Mouse (Mus musculus) bone marrow macrophage, adult 2 months (primary cell): ENCODE data around the gene Bud23. TPM values are rescaled to one million over a fixed set of nuclear protein-coding genes. Genes with fewer than 3 reads are reported as not detected.
A peak's percentile ranks its signal among the peaks of the same experiment; 100 is the strongest.

Experiments
- H3K27ac ChIP-seq: 2 replicates; pipeline ENCODE4 v1.5.1; 2012; ENCODE audit warnings: low read depth, low read length; ENCODE audit not compliant: insufficient read depth
- H3K4me1 ChIP-seq: 2 replicates; pipeline ENCODE4 v1.6.1; 2012; ENCODE audit warnings: low read length; ENCODE audit not compliant: control insufficient read depth, insufficient read depth
- H3K4me3 ChIP-seq: 2 replicates; pipeline ENCODE4 v1.5.1; 2012; ENCODE audit warnings: mild to moderate bottlenecking, low read length, moderate library complexity; ENCODE audit not compliant: insufficient read depth
- CTCF ChIP-seq: IDR thresholded peaks from 2 replicates; pipeline ENCODE4 v1.5.1; 2012; ENCODE audit warnings: low read depth, mild to moderate bottlenecking, low read length, moderate library complexity
- POLR2A ChIP-seq: IDR thresholded peaks from 2 replicates; pipeline ENCODE4 v1.6.1; 2012; ENCODE audit warnings: mild to moderate bottlenecking, low read depth, low read length, borderline replicate concordance
- polyA plus RNA-seq: library from polyadenylated mRNA; stranded (reverse); fragments of >200 nt; gene quantifications from 2 replicates; pipeline ENCODE4 v1.2.4, GENCODE M21; 2012; ENCODE audit not compliant: missing spikeins, insufficient read depth, insufficient read length

Gene Bud23
- polyA plus RNA-seq, 1 experiment = 45.0 TPM

DNA sequence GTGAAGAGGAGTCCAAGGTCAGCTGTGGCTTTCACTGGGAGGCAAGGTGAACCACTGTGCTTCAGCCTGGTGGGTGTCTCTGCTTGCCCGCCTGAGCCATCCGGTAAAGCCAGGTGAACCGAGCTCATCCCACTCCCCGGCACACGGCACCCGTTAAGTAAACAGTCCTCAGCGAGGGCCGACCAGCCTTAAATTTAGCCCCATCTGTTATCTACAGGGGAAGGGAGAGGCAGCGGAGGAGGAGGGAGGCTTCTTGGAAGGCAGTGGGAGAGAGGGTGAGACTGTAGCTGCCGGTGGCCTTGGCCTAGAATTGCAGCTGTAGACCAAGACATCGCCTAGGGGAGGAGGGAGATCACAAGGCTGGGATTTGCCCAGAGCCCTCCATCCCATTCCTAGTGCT lies 24.0 kb downstream of the Bud23 start:
- no peaks in the 10 kb centered on the region; the same call in 1 of the 2 replicates for H3K4me1 ChIP-seq
- no peak overlapping the region for H3K27ac ChIP-seq
- H3K4me3 ChIP-seq = no peak overlapping the region
- TF ChIP-seq POLR2A (no peak), CTCF (no peak)

DNA sequence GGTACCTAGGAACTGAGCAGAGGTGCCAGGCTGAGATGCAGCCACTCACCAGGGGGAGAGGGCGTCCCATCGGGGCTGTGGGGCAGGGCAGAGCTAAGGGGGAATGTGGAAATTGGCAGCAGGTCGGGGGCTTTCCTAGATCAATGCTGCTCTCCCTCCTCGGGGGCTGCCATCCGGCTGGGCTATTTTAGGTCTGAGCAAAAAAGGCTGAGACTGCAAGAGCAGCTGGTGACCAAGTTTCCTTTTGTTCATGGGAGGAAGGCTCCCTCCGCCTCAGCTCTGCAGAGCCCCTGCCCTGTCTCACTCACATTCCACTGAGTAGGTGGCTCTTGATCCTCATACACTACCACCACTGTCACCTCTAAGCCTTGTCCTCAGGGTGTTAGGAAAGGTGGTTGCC lies 24.7 kb downstream of the Bud23 start:
- no peak overlapping the region for H3K27ac ChIP-seq
- TF ChIP-seq POLR2A = no peak
- TF ChIP-seq CTCF = no peak
- H3K4me3 ChIP-seq = no peak overlapping the region
- no peaks in the 10 kb centered on the region; the same call in 1 of the 2 replicates for H3K4me1 ChIP-seq

DNA sequence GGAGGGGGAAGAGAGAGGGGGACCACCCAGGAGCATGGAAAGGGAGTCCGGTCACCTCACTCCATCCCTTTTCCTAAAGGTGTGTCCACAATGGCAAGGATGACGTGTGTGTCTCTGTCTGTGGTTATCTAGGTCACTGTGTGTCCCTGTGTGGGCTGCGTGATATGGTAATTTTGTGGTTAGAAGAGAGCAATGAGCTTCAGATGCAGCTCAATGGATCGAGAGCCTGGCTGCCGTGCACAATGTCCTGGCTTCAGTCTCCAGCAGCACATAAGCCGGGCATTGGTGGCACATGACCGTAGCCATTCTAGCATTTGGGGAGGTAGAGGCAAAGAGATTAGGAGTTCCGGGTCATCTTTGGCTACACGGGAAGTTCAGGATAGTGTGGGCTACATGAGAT lies 25.2 kb downstream of the Bud23 start:
- Histone ChIP-seq H3K4me1 (no peaks in the 10 kb centered on the region; the same call in 1 of the 2 replicates), H3K4me3 (no peak overlapping the region), H3K27ac (no peak overlapping the region)
- TF ChIP-seq POLR2A = no peak
- TF ChIP-seq CTCF = no peak

DNA sequence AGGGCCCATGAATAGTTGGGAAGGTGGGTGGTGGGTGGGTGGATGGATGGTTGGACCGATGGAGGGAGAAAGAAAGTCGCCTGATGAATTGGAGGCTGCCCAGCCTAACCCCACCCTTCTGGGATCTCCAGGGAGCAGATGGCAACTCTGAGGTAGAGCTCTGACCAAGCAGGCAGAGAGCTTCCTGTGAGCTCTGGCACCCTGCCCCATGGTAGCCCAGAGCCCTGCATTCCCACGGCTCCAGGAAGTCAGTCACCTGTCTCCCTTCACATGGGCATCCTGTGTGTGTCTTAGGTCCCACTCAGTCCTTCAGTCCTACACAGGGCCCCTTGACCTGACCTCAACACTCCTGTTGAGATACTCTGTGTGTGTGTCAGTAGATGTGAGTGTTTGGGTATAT lies 26.8 kb downstream of the Bud23 start:
- H3K27ac ChIP-seq = no peak overlapping the region
- H3K4me3 ChIP-seq = no peak overlapping the region
- no peak for TF ChIP-seq CTCF
- TF ChIP-seq POLR2A = no peak
- no peaks in the 10 kb centered on the region; the same call in 1 of the 2 replicates for H3K4me1 ChIP-seq

DNA sequence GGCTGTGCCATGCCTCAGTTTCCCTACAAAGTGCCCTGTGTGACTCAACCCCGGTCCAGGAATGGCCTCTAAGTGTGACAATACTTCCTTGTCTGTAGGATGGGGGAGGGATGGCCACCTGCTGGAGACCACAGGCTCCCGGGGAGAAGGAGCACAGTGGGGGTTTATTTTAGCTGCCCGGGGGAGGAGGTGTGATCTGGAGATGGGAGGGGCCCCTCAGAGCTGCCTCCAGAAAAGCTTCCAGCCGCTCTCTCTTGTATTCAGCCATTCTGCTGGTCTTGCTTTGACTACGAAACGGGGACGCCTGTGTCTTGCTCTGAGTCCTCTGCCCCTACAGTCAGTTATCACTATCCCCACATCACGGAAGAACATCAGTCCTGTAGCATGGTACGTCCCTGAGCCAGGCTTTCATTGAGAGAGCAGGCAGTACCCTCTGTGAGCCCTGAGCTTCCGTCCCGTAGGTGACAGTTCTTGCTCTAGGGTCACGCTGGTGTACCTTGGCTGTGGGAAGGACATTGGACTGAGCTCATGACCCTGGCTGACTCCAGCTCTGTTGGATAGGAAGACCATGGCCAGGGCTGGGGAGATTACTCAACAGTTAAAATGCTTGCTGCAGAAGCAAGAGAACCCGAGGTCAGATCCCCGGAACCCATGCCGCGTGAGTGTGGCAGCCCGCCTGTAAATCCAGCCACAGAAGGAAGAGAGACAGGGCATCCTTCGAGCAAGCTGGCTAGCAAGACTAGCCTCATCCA lies 29.0 kb downstream of the Bud23 start:
- Histone ChIP-seq H3K27ac (no peak overlapping the region), H3K4me1 (no peaks in the 10 kb centered on the region; the same call in 1 of the 2 replicates), H3K4me3 (no peak overlapping the region)
- TF ChIP-seq POLR2A (no peak), CTCF (no peak)

DNA sequence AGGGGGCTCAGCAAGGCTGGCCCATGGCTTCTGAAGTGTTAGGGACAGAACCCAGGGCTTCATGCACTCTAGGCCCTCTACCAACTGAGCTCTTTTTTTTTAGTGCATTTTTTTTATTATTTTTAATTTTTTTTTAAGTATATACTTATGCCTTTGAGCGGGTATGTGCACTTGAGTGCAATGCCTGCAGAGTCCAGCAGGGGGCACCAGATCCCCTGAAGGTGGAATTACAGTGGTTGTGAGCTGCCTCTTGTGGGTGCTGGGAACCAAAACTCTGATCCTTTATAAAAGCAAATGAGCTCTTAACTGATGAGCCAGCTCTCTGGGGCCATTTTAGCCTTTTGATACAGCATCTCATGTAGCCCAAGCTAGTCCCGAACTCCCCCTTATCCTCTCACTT lies 30.2 kb downstream of the Bud23 start:
- no peak overlapping the region for H3K4me3 ChIP-seq
- peaks cover under 1% of the 10 kb centered on the region; the same call in 1 of the 2 replicates for H3K4me1 ChIP-seq
- TF ChIP-seq POLR2A = no peak
- TF ChIP-seq CTCF = peak; percentile 40
- no peak overlapping the region for H3K27ac ChIP-seq

DNA sequence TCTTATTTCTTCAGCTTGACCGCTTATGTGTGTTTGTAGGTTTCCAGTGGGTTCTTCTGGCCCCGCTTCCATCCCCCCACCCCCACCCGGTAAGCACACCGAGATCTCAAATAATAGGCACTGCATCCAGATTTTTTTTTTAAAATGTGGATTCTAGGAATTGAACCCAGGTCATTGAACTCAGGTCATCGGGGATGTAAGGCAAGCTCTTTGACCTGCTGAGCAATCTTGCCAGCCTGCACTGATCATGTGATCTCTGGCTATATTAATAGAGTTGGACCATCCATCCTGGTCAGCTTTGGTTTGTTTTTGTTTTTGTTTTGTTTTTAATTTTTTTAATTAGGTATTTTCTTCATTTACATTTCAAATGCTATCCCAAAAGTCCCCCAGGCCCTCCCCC lies 32.2 kb downstream of the Bud23 start:
- H3K4me3 ChIP-seq = no peak overlapping the region
- H3K27ac ChIP-seq = no peak overlapping the region
- TF ChIP-seq CTCF (no peak), POLR2A (no peak)
- H3K4me1 ChIP-seq = peaks cover 9% of the 10 kb centered on the region

DNA sequence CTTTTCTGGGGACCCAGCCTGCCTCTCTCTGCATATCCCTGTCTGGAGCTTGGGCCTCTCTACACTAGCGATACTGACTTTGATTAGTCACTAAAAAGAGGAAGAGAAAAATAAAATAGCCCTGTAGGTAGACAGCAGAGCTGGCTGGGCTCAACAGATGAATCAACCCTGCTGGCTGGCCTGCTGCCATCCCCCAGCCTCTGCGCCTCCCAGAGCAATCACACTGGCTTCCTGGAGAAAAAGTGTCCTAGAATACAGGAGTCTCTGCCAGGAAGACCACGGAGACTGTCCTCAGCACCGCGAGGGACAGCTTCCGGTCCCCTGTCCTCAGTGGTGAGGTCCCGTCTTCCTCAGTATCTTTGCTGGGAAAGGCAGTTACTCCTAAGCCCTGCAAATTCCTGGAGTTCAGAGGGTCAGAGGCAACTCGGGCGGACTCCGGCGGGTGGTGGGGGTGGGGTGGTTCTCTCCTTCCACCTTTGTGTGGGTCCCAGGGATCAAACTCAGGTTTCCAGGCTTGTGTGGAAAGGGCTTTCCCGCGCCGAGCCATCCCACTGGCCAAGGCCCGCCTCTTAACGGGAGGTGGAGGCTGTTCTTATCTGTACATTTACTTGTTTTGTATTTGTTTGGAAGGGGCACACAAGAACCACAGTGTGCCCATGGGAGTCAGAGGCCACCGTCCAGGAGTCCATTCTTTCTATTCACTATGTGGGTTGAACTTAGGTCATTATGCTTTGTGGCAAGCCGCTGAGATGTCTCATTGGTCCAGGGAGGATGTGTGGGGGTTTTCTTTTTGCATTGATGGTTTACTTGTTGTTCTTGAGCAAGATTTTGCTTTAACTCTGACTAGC lies 35.5 kb downstream of the Bud23 start:
- Histone ChIP-seq H3K27ac (no peak overlapping the region), H3K4me1 (peaks cover 15% of the 10 kb centered on the region), H3K4me3 (no peak overlapping the region)
- TF ChIP-seq POLR2A (no peak), CTCF (no peak)

DNA sequence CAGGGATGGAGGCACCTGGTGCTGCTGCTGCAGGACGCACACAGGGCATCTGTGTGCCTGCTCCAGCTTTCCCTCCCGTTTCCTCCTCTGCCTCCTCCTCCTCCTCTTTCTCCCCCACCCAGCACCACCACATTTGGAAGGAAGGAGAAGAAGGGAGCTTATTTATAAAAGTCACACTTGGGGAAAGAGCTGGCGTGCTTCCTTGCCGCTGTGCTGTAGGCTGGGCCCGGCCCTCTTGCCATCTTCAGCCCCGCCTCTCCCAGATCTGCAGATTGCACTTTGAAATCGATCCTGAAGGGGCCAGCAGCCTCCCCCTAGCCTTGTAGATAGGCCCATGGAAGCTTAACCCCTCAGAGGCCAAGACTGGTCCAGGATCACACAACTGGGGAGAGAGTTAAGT lies 38.9 kb downstream of the Bud23 start:
- no peak for TF ChIP-seq POLR2A
- no peak for TF ChIP-seq CTCF
- H3K4me3 ChIP-seq = no peak overlapping the region
- peaks cover 17% of the 10 kb centered on the region for H3K4me1 ChIP-seq
- H3K27ac ChIP-seq = no peak overlapping the region

DNA sequence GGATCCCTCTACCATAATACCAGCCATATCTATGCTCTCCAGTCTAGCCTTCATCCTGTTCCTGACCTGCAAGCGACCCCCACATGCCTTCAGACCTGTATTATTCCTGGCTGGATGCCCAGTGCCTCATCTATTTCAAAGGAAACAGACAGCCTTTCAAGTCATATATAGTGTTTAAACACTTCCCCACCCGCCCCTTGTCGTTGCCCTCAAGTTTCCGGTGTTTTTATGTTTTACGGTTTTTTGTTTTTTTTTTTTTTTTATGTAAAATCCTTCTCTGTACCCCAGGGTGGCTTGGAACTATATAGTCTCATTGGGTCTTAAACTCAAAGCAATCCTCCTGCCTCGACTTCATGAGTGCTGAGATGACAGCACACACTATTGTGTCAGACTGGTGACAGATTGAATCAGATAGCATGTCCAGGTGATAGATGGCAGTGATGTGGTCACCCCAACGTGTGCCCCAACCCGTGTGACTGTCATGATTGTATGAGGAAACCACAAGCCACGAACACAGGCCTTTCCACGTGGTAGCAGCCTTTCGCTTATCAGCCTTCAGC lies 40.0 kb downstream of the Bud23 start:
- no peak overlapping the region for H3K27ac ChIP-seq
- no peak overlapping the region for H3K4me3 ChIP-seq
- H3K4me1 ChIP-seq = peaks cover 17% of the 10 kb centered on the region
- TF ChIP-seq CTCF (no peak), POLR2A (no peak)
